Mouse (Mus musculus): ENCODE results near the gene Sycn.
A peak's percentile ranks its signal among the peaks of the same experiment; 100 is the strongest.

The Sycn gene

GRCm38 (mm10) chr7:28558486-28558885, 17.8 kb downstream of the Sycn start:
- no peak for DNase-seq (ENCODE audit: low spot score)

- no peak for DNase-seq (ENCODE audit: low spot score)
Observed at GRCm38 (mm10) chr7:28560856-28561255, 20.2 kb downstream of the Sycn start.

- DNase-seq (ENCODE audit: low spot score) = no peak
Observed at GRCm38 (mm10) chr7:28561967-28562366, 21.3 kb downstream of the Sycn start.

GRCm38 (mm10) chr7:28562371-28562770, 21.7 kb downstream of the Sycn start:
- no peak for DNase-seq (ENCODE audit: low spot score)

GRCm38 (mm10) chr7:28562951-28563350, 22.3 kb downstream of the Sycn start:
- DNase-seq (ENCODE audit: low spot score) = no peak

- DNase-seq (ENCODE audit: low spot score) = no peak
Observed at GRCm38 (mm10) chr7:28565407-28565806, 24.7 kb downstream of the Sycn start.

- no peak for DNase-seq (ENCODE audit: low spot score)
Observed at GRCm38 (mm10) chr7:28567539-28567938, 26.9 kb downstream of the Sycn start.

- peak; percentile 87 for DNase-seq (ENCODE audit: low spot score)
Observed at GRCm38 (mm10) chr7:28568253-28568652, 27.6 kb downstream of the Sycn start.

GRCm38 (mm10) chr7:28570291-28570981, 29.8 kb downstream of the Sycn start:
- no peak for DNase-seq (ENCODE audit: low spot score)

GRCm38 (mm10) chr7:28570982-28571682, 30.4 kb downstream of the Sycn start:
- no peak for DNase-seq (ENCODE audit: low spot score)

- DNase-seq (ENCODE audit: low spot score) = no peak
Observed at GRCm38 (mm10) chr7:28572689-28573088, 32.0 kb downstream of the Sycn start.

GRCm38 (mm10) chr7:28573236-28573635, 32.6 kb downstream of the Sycn start:
- DNase-seq (ENCODE audit: low spot score) = no peak

- no peak for DNase-seq (ENCODE audit: low spot score)
Observed at GRCm38 (mm10) chr7:28575597-28575996, 34.9 kb downstream of the Sycn start.

- DNase-seq (ENCODE audit: low spot score) = no peak
Observed at GRCm38 (mm10) chr7:28576271-28576914, 35.7 kb downstream of the Sycn start.

GRCm38 (mm10) chr7:28577826-28578542, 37.3 kb downstream of the Sycn start:
- no peak for DNase-seq (ENCODE audit: low spot score)

GRCm38 (mm10) chr7:28578543-28579053, 37.9 kb downstream of the Sycn start:
- DNase-seq (ENCODE audit: low spot score) = no peak

- DNase-seq (ENCODE audit: low spot score) = no peak
Observed at GRCm38 (mm10) chr7:28579826-28580225, 39.1 kb downstream of the Sycn start.

GRCm38 (mm10) chr7:28581721-28582120, 41.0 kb downstream of the Sycn start:
- no peak for DNase-seq (ENCODE audit: low spot score)

- no peak for DNase-seq (ENCODE audit: low spot score)
Observed at GRCm38 (mm10) chr7:28582841-28583240, 42.2 kb downstream of the Sycn start.

- DNase-seq (ENCODE audit: low spot score) = no peak
Observed at GRCm38 (mm10) chr7:28583570-28584344, 43.1 kb downstream of the Sycn start.

- no peak for DNase-seq (ENCODE audit: low spot score)
Observed at GRCm38 (mm10) chr7:28584468-28584867, 43.8 kb downstream of the Sycn start.
